Comparison of ENCODE assay signal across 23 mouse cellular contexts in genomic region chr12:16014679-16015078, GRCm38 (mm10).
DNase-seq lines count a peak whose midpoint lies in the region; ATAC-seq and TF ChIP-seq lines count a peak whose summit lies in the region.
"Had no signal": no experiment of that assay in that cellular context is flagged by ENCODE, and none has a peak within 500 bp of the region (broad histone marks: within the 10 kb centered on the region; RNA-seq: fewer than 3 reads in every experiment).

No protein-coding gene starts in this region.

- 92% methylated on average over 1 of the region's 1 CpGs for WGBS in kidney, embryonic 14.5 days

- H3K4me3 ChIP-seq in gastrocnemius, adult 2 months, result no peak overlapping the region
- no peak overlapping the region for H3K4me3 ChIP-seq in kidney, embryonic 14.5 days (ENCODE audit: low read length)
- H3K4me3 ChIP-seq: forebrain, embryonic 10.5 days; heart, embryonic 12.5 days; intestine, embryonic 15.5 days; layer of hippocampus, adult 2 months; limb, embryonic 12.5 days; liver, embryonic 12.5 days; midbrain, embryonic 12.5 days had no signal

- ATAC-seq in CD4-positive, CD25-positive, alpha-beta regulatory T cell, adult 4 months, result peak; percentile 85
- ATAC-seq in activated CD4-positive, CD25-positive, alpha-beta regulatory T cell, adult 4 months, result peak; percentile 78
- no peak for ATAC-seq in kidney, embryonic 14.5 days (ENCODE audit: low FRiP score, low TSS enrichment)
- ATAC-seq: forebrain, postnatal 0 days; intestine, embryonic 15.5 days; liver, embryonic 12.5 days had no signal

- no peaks in the 10 kb centered on the region for H3K9me3 ChIP-seq in kidney, embryonic 14.5 days (ENCODE audit: control insufficient read depth, low read length)
- H3K9me3 ChIP-seq: forebrain, embryonic 10.5 days; heart, embryonic 12.5 days; intestine, embryonic 15.5 days; limb, embryonic 12.5 days; liver, embryonic 12.5 days; midbrain, embryonic 12.5 days had no signal

- intact Hi-C loops in gastrocnemius, adult 2 months (cut with DNase I), result loop anchor here (10.0 kb wide), 1 partner anchor 310 kb away; no protein-coding TSS in a partner anchor

- H3K4me2 ChIP-seq in kidney, embryonic 14.5 days (replicated peaks; ENCODE audit: low read depth, low read length), result no peak overlapping the region
- H3K4me2 ChIP-seq: heart, embryonic 12.5 days; hindbrain, embryonic 14.5 days; intestine, embryonic 15.5 days; limb, embryonic 12.5 days; liver, embryonic 12.5 days; midbrain, embryonic 12.5 days had no signal

- H3K27ac ChIP-seq in gastrocnemius, adult 2 months, result peak overlapping the region; percentile 20; the same call in 1 of the 2 replicates
- no peak overlapping the region for H3K27ac ChIP-seq in kidney, embryonic 14.5 days (ENCODE audit: low read depth, low read length)
- H3K27ac ChIP-seq: forebrain, embryonic 10.5 days; hindbrain, embryonic 14.5 days; intestine, embryonic 15.5 days; layer of hippocampus, adult 2 months; limb, embryonic 12.5 days; liver, embryonic 12.5 days; midbrain, embryonic 12.5 days had no signal

- H3K9ac ChIP-seq in kidney, embryonic 14.5 days (ENCODE audit: low read depth, low read length), result no peak overlapping the region
- H3K9ac ChIP-seq: forebrain, postnatal 0 days; heart, embryonic 12.5 days; hindbrain, embryonic 14.5 days; intestine, embryonic 15.5 days; limb, embryonic 12.5 days; liver, embryonic 12.5 days; midbrain, embryonic 12.5 days had no signal

- peaks cover 8% of the 10 kb centered on the region; the same call in 1 of the 2 replicates for H3K4me1 ChIP-seq in kidney, embryonic 14.5 days (ENCODE audit: control insufficient read depth, insufficient read depth, low read length)
- H3K4me1 ChIP-seq: intestine, embryonic 15.5 days; midbrain, embryonic 12.5 days had no signal

- no peak for TF ChIP-seq CTCF in gastrocnemius, adult 2 months (IDR thresholded peaks at IDR 0.05)

- no peaks in the 10 kb centered on the region for H3K36me3 ChIP-seq in kidney, embryonic 14.5 days (ENCODE audit: control insufficient read depth, insufficient read depth, low read length)
- H3K36me3 ChIP-seq: forebrain, embryonic 10.5 days; heart, embryonic 12.5 days; intestine, embryonic 15.5 days; limb, embryonic 12.5 days; liver, embryonic 12.5 days; midbrain, embryonic 12.5 days had no signal

- H3K27me3 ChIP-seq in kidney, embryonic 14.5 days (ENCODE audit: control insufficient read depth, insufficient read depth, low read length), result no peaks in the 10 kb centered on the region
- H3K27me3 ChIP-seq: heart, embryonic 12.5 days; intestine, embryonic 15.5 days; limb, embryonic 12.5 days; liver, embryonic 12.5 days; midbrain, embryonic 12.5 days had no signal

- DNase-seq in gastrocnemius, adult 2 months, result no peak
- DNase-seq in gastrocnemius, postnatal 4 days (ENCODE audit: low spot score in 2 of 2), result no peak
- DNase-seq in thymus, postnatal 25 days, result peak; percentile 50
- DNase-seq in adrenal gland, postnatal 14 days, result no peak
- DNase-seq: cerebellum, adult 11-12 months; cerebellum, postnatal 10 days; forebrain, postnatal 0 days; kidney, adult 8-10 months; kidney, postnatal 14 days; layer of hippocampus, postnatal 36 days; lung, adult 18-20 months; lung, postnatal 10 days had no signal
